Mouse (Mus musculus) stomach, embryonic 16.5 days (tissue): ENCODE measurements at regions not wholly inside any gene's neighbourhood (a gene's known extent, or its start where the extent isn't known, plus 50 kb on each side); places are given as distances from the start of the nearest gene placed in this dataset.

Source experiments
- ATAC-seq: fragments of 200-750 bp; cut with Nextera tagmentation; 2 replicates; pipeline ENCODE4 v1.8.0; 2017; ENCODE audit warnings: moderate number of reproducible peaks, moderate TSS enrichment; ENCODE audit not compliant: insufficient read depth, low FRiP score
- H3K27ac ChIP-seq: fragments of 300-500 bp; sonication (generic); 2 replicates; pipeline ENCODE4 v1.5.1; 2014; ENCODE audit warnings: low read length
- H3K27me3 ChIP-seq: fragments of 300-500 bp; sonication (generic); 2 replicates; pipeline ENCODE4 v1.6.1; 2014; ENCODE audit warnings: low read length, control low read depth, mixed read lengths; ENCODE audit not compliant: control insufficient read depth, insufficient read depth
- H3K36me3 ChIP-seq: fragments of 300-500 bp; sonication (generic); 2 replicates; pipeline ENCODE4 v1.6.1; 2014; ENCODE audit warnings: low read length; ENCODE audit not compliant: control insufficient read depth, insufficient read depth
- H3K4me1 ChIP-seq: fragments of 300-500 bp; sonication (generic); 2 replicates; pipeline ENCODE4 v1.6.1; 2014; ENCODE audit warnings: low read length, control low read depth, mixed read lengths; ENCODE audit not compliant: control insufficient read depth, insufficient read depth
- H3K4me2 ChIP-seq: fragments of 300-500 bp; sonication (generic); 2 replicates; pipeline ENCODE4 v1.6.1; 2014; ENCODE audit warnings: low read depth, low read length, mixed read lengths
- H3K4me3 ChIP-seq: fragments of 300-500 bp; sonication (generic); replicated peaks from 2 replicates; pipeline ENCODE4 v1.5.1; 2014; ENCODE audit warnings: mild to moderate bottlenecking, low read length
- H3K9ac ChIP-seq: fragments of 300-500 bp; sonication (generic); 2 replicates; pipeline ENCODE4 v1.6.1; 2014; ENCODE audit warnings: low read length
- H3K9me3 ChIP-seq: fragments of 300-500 bp; sonication (generic); replicated peaks from 2 replicates; pipeline ENCODE4 v1.6.1; 2016; ENCODE audit warnings: low read length, control low read depth; ENCODE audit not compliant: control insufficient read depth
- WGBS: fragments of 180-500 bp; shearing (Covaris S2); extraction: QIAGEN DNeasy Blood & Tissue Kit; methylation state at CpG from one replicate; pipeline ENCODE4 v1.1.7; 2014; 5-methylcytosine and 5-hydroxymethylcytosine counted together

- ATAC-seq: no peak
- WGBS: 78% methylated on average over 7 of the region's 7 CpGs
- Histone ChIP-seq H3K36me3 (no peaks in the 10 kb centered on the region), H3K4me1 (no peaks in the 10 kb centered on the region), H3K4me3 (no peak overlapping the region), H3K27me3 (no peaks in the 10 kb centered on the region), H3K27ac (no peak overlapping the region), H3K4me2 (no peak overlapping the region), H3K9ac (no peak overlapping the region), H3K9me3 (no peaks in the 10 kb centered on the region)
These were observed 407.5 kb upstream of the Prickle1 start for GRCm38 (mm10) chr15:94003145-94003544.

- ATAC-seq: no peak
- Histone ChIP-seq H3K4me3 (no peak overlapping the region), H3K4me2 (no peak overlapping the region), H3K9ac (no peak overlapping the region), H3K27ac (no peak overlapping the region), H3K9me3 (no peaks in the 10 kb centered on the region), H3K27me3 (no peaks in the 10 kb centered on the region), H3K36me3 (no peaks in the 10 kb centered on the region), H3K4me1 (no peaks in the 10 kb centered on the region)
- WGBS: 66% methylated on average over 4 of the region's 4 CpGs
These were observed 398.9 kb upstream of the Prickle1 start for GRCm38 (mm10) chr15:93994542-93994941.

GRCm38 (mm10) chr15:93990139-93990538 is 394.4 kb upstream of the Prickle1 start:
- no peak overlapping the region for H3K4me2 ChIP-seq
- no peak overlapping the region for H3K9ac ChIP-seq
- WGBS: 54% methylated on average over 3 of the region's 3 CpGs
- no peaks in the 10 kb centered on the region for H3K27me3 ChIP-seq
- H3K4me3 ChIP-seq: no peak overlapping the region
- H3K4me1 ChIP-seq: no peaks in the 10 kb centered on the region
- no peaks in the 10 kb centered on the region for H3K36me3 ChIP-seq
- no peak overlapping the region for H3K27ac ChIP-seq
- H3K9me3 ChIP-seq: no peaks in the 10 kb centered on the region
- no peak for ATAC-seq

DNA sequence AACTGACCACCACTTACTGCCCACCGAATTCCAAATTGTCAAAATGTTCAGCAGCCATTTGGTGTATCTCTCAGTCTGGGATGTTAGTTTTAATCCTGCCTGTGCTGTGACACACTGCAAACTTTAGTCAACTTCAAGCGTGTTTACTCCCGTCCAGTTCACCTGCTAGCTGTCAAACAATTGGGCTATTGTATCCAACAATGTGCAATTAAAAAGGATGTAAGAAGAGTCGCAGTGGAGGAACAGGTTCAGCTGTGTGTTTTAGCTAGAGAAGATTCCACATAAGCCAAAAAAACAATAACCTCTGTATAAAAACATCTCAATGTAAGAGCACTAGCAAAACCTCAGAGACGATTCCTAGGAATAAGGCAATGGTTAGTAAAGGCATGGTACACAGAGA is 392.7 kb upstream of the Prickle1 start:
- no peaks in the 10 kb centered on the region for H3K4me1 ChIP-seq
- H3K27me3 ChIP-seq: no peaks in the 10 kb centered on the region
- H3K9me3 ChIP-seq: no peaks in the 10 kb centered on the region
- no peak overlapping the region for H3K4me3 ChIP-seq
- ATAC-seq: no peak
- 42% methylated on average over 5 of the region's 5 CpGs for WGBS
- no peak overlapping the region for H3K4me2 ChIP-seq
- no peak overlapping the region for H3K9ac ChIP-seq
- H3K36me3 ChIP-seq: no peaks in the 10 kb centered on the region
- H3K27ac ChIP-seq: no peak overlapping the region

- no peaks in the 10 kb centered on the region for H3K27me3 ChIP-seq
- H3K4me1 ChIP-seq: no peaks in the 10 kb centered on the region
- no peak overlapping the region for H3K4me3 ChIP-seq
- H3K9ac ChIP-seq: no peak overlapping the region
- H3K27ac ChIP-seq: no peak overlapping the region
- 89% methylated on average over 6 of the region's 6 CpGs for WGBS
- H3K4me2 ChIP-seq: no peak overlapping the region
- H3K36me3 ChIP-seq: no peaks in the 10 kb centered on the region
- no peak for ATAC-seq
- H3K9me3 ChIP-seq: no peaks in the 10 kb centered on the region
These were observed 391.1 kb upstream of the Prickle1 start for GRCm38 (mm10) chr15:93986631-93987429.

GRCm38 (mm10) chr15:93982091-93982490 is 386.4 kb upstream of the Prickle1 start:
- no peak for ATAC-seq
- Histone ChIP-seq H3K4me2 (no peak overlapping the region), H3K36me3 (no peaks in the 10 kb centered on the region), H3K9ac (no peak overlapping the region), H3K27ac (no peak overlapping the region), H3K4me3 (no peak overlapping the region), H3K9me3 (no peaks in the 10 kb centered on the region), H3K27me3 (no peaks in the 10 kb centered on the region), H3K4me1 (no peaks in the 10 kb centered on the region)
- WGBS: 65% methylated on average over 9 of the region's 9 CpGs

DNA sequence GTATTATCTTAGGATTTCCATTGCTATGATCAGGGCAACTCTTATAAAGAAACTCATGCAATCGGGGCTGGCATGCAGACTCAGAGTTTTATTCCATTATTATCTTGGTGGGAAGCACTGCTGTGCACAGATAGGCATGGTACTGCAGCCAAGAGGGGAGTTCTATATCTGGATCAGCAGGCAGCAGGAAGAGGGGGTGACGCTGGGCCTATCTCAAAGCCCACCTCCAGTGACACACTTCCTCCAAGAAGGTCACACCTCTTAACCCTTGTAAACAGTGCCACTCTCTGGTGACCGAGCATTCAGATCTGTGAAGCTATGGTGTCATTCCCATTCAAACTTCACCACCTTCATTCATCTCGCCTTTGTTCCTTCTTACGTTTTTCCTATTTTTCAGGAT is 381.8 kb upstream of the Prickle1 start:
- 72% methylated on average over 5 of the region's 5 CpGs for WGBS
- H3K4me1 ChIP-seq: no peaks in the 10 kb centered on the region
- no peaks in the 10 kb centered on the region for H3K36me3 ChIP-seq
- no peak overlapping the region for H3K27ac ChIP-seq
- no peak overlapping the region for H3K4me2 ChIP-seq
- H3K9me3 ChIP-seq: no peaks in the 10 kb centered on the region
- H3K27me3 ChIP-seq: no peaks in the 10 kb centered on the region
- no peak overlapping the region for H3K4me3 ChIP-seq
- H3K9ac ChIP-seq: no peak overlapping the region
- no peak for ATAC-seq

GRCm38 (mm10) chr15:93974727-93975126 is 379.0 kb upstream of the Prickle1 start:
- Histone ChIP-seq H3K4me2 (no peak overlapping the region), H3K27ac (no peak overlapping the region), H3K9me3 (no peaks in the 10 kb centered on the region), H3K36me3 (no peaks in the 10 kb centered on the region), H3K27me3 (no peaks in the 10 kb centered on the region), H3K4me1 (no peaks in the 10 kb centered on the region), H3K4me3 (no peak overlapping the region), H3K9ac (no peak overlapping the region)
- no peak; the same call in 1 of the 2 replicates for ATAC-seq
- 42% methylated on average over 7 of the region's 7 CpGs for WGBS

- no peak overlapping the region for H3K4me3 ChIP-seq
- H3K36me3 ChIP-seq: no peaks in the 10 kb centered on the region
- H3K9me3 ChIP-seq: no peaks in the 10 kb centered on the region
- H3K9ac ChIP-seq: no peak overlapping the region
- no peak overlapping the region for H3K4me2 ChIP-seq
- H3K27ac ChIP-seq: no peak overlapping the region
- no peaks in the 10 kb centered on the region for H3K27me3 ChIP-seq
- ATAC-seq: no peak
- 44% methylated on average over 5 of the region's 5 CpGs for WGBS
- H3K4me1 ChIP-seq: no peaks in the 10 kb centered on the region
These were observed 377.3 kb upstream of the Prickle1 start for GRCm38 (mm10) chr15:93972979-93973378.
